Mouse (Mus musculus) lung, embryonic 16.5 days (tissue): ENCODE data around the gene Grm1. TPM values are rescaled to one million over a fixed set of nuclear protein-coding genes. Genes with fewer than 3 reads are reported as not detected.

Experiments
- ATAC-seq: fragments of 200-750 bp; cut with Nextera tagmentation; 2 replicates; pipeline ENCODE4 v1.8.0; 2017; ENCODE audit warnings: low read depth, mild to moderate bottlenecking, moderate library complexity
- H3K27ac ChIP-seq: fragments of 300-500 bp; sonication (generic); 2 replicates; pipeline ENCODE4 v1.5.1; 2014; ENCODE audit warnings: mild to moderate bottlenecking, control low read depth, low read length
- H3K27me3 ChIP-seq: fragments of 300-500 bp; sonication (generic); 2 replicates; pipeline ENCODE4 v1.6.1; 2014; ENCODE audit warnings: low read depth, low read length, mixed read lengths; ENCODE audit not compliant: control insufficient read depth, insufficient read depth
- H3K36me3 ChIP-seq: fragments of 300-500 bp; sonication (generic); 2 replicates; pipeline ENCODE4 v1.6.1; 2014; ENCODE audit warnings: low read length; ENCODE audit not compliant: control insufficient read depth, insufficient read depth
- H3K4me1 ChIP-seq: fragments of 300-500 bp; sonication (generic); replicated peaks from 2 replicates; pipeline ENCODE4 v1.6.1; 2014; ENCODE audit warnings: low read length, mixed read lengths; ENCODE audit not compliant: control insufficient read depth, insufficient read depth
- H3K4me2 ChIP-seq: fragments of 300-500 bp; sonication (generic); 2 replicates; pipeline ENCODE4 v1.6.1; 2014; ENCODE audit warnings: low read depth, low read length, control low read depth
- H3K4me3 ChIP-seq: fragments of 300-500 bp; sonication (generic); 2 replicates; pipeline ENCODE4 v1.5.1; 2014; ENCODE audit warnings: mild to moderate bottlenecking, low read length, control low read depth
- H3K9ac ChIP-seq: fragments of 300-500 bp; sonication (generic); 2 replicates; pipeline ENCODE4 v1.6.1; 2014; ENCODE audit warnings: low read length, control low read depth
- H3K9me3 ChIP-seq: fragments of 300-500 bp; sonication (generic); 2 replicates; pipeline ENCODE4 v1.6.1; 2016; ENCODE audit warnings: low read length; ENCODE audit not compliant: control insufficient read depth
- WGBS: fragments of 180-500 bp; shearing (Covaris S2); extraction: QIAGEN DNeasy Blood & Tissue Kit; methylation state at CpG from one replicate; pipeline ENCODE4 v1.1.7; 2014; 5-methylcytosine and 5-hydroxymethylcytosine counted together
- polyA plus RNA-seq: library from polyadenylated mRNA; unstranded; fragments of >200 nt; fragmentation: Nextera tagmentation; extraction: Ambion mirVana; gene quantifications from 2 replicates; pipeline ENCODE4 v1.2.1, GENCODE M21; 2015

Gene Grm1
- polyA plus RNA-seq, 1 experiment from 2014 or later, result 0.04 TPM

DNA sequence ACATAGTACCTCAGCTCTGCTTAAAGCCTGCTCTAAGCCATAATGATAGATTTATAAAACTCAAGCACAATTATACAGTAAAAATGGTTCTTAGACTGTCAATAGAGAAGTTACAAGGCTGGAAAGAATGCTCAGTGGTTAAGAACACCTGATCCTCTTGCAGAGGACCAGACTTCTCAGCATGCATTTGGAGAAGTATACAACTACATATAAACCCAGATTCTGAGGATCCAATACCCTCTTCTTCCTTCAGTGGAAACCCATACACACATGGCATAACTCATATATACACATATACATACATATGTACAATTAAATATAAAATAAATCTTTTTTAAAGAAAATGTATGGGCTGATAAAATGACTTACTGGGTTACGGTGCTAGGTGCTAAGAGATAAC is 401.1 kb downstream of the Grm1 start, which contains the start of gene Gm10944:
Gm10944 (plus strand) TSS at position 301 of the 400 bp plus-strand sequence.
- Histone ChIP-seq H3K27ac (no peak within 1 kb of the TSS), H3K9ac (no peak within 1 kb of the TSS), H3K36me3 (no peaks in the 10 kb centered on the region), H3K9me3 (no peaks in the 10 kb centered on the region), H3K4me1 (no peaks in the 10 kb centered on the region), H3K27me3 (no peaks in the 10 kb centered on the region), H3K4me3 (no peak within 1 kb of the TSS), H3K4me2 (no peak within 1 kb of the TSS)
- WGBS, result 83% methylated on average over 1 of the region's 1 CpGs
- ATAC-seq, result no peak

DNA sequence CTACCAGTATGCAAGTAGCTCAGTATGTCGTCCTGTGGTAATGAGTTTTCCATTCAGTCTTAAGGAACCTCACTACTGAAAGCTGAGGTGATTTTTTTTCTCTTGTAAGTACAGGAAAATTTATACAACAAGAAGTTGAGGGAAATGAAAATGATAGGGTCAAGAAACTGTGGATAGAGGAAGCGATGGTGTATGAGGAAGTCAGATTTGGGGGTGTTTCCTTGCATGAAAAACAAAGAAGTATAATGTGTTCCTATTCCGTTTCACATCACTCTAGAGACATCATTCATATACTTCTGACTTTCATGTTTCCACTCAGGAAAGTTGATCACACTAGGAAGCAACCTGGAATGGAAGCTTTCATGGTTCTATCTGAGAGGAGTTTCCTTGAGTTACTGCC is 422.2 kb downstream of the Grm1 start:
- no peak overlapping the region for H3K4me2 ChIP-seq
- H3K4me3 ChIP-seq, result no peak overlapping the region
- ATAC-seq, result no peak
- H3K9ac ChIP-seq, result no peak overlapping the region
- no peaks in the 10 kb centered on the region for H3K36me3 ChIP-seq
- H3K27me3 ChIP-seq, result no peaks in the 10 kb centered on the region
- WGBS, result 70% methylated on average over 3 of the region's 3 CpGs
- H3K9me3 ChIP-seq, result no peaks in the 10 kb centered on the region
- H3K4me1 ChIP-seq, result no peaks in the 10 kb centered on the region
- no peak overlapping the region for H3K27ac ChIP-seq

DNA sequence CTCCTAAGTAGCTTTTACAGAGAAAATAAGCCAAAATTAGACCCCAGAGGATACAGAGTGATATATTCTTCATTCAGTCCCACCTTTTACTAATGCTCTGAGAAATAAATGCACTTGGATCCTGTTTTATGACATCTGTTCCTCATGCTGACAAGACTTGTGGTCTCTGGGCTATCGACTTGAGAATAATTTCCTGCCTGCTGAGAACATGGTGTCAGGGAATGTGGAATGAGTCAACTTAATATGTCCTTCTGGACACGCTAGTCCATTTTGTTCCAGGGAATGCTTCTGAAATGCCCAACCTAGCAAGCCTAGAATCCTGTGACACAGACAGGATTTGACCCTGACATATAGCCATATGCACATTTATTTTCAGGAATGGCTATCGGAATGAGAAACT is 423.0 kb downstream of the Grm1 start:
- ATAC-seq, result no peak
- WGBS, result 83% methylated on average over 3 of the region's 3 CpGs
- Histone ChIP-seq H3K9me3 (no peaks in the 10 kb centered on the region), H3K4me1 (no peaks in the 10 kb centered on the region), H3K9ac (no peak overlapping the region), H3K27me3 (no peaks in the 10 kb centered on the region), H3K36me3 (no peaks in the 10 kb centered on the region), H3K4me3 (no peak overlapping the region), H3K27ac (no peak overlapping the region), H3K4me2 (no peak overlapping the region)

DNA sequence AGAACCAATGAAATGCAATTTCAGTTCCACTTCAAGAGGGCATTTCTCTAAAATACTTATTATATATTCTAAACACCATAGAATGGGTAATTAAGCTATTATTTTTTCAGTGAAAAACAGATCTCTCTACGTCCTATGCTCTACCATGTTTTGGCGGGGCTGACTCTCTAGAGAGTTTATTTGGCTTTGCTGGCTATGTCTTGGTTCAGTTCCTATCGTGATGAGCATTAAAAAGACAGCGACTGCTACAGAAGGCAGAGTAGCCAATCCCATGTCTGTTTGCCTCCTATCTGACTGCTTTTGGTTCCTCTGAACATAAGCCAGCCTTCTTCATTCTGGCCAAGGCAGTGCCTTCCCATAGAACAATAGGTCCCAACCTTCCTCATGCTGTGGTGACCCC is 425.5 kb downstream of the Grm1 start:
- Histone ChIP-seq H3K27me3 (no peaks in the 10 kb centered on the region), H3K4me2 (no peak overlapping the region), H3K4me1 (no peaks in the 10 kb centered on the region), H3K9me3 (no peaks in the 10 kb centered on the region), H3K36me3 (no peaks in the 10 kb centered on the region), H3K4me3 (no peak overlapping the region), H3K9ac (no peak overlapping the region), H3K27ac (no peak overlapping the region)
- ATAC-seq, result no peak
- WGBS, result 80% methylated on average over 4 of the region's 4 CpGs

DNA sequence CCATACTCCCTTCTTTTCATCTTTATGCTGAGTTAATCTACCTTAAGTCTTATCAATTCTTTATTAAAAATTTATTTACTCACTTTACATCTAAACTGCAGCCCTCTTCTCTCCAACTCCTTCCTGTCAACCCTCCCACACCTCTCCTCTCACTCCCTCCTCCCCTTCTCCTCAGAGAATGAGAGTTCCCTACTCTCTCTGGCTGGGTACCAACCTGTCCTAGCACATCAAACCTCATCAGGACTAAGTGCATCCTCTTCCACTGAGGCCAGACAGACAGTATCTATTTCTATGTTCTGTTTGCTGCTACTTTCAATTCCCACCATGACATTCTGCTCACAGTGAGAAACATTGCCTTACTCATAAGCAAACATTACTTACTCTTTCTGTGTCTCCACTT is 426.2 kb downstream of the Grm1 start:
- Histone ChIP-seq H3K4me2 (no peak overlapping the region), H3K27ac (no peak overlapping the region), H3K4me3 (no peak overlapping the region), H3K27me3 (no peaks in the 10 kb centered on the region), H3K9ac (no peak overlapping the region), H3K4me1 (no peaks in the 10 kb centered on the region), H3K9me3 (no peaks in the 10 kb centered on the region), H3K36me3 (no peaks in the 10 kb centered on the region)
- ATAC-seq, result no peak

Other genes with a start within 250 kb of the Grm1 start
- 15.1 and 15.3 TPM in 2 replicates for gene Shprh, start 67.1 kb upstream of the Grm1 start, polyA plus RNA-seq
- 33.1 and 34.8 TPM in 2 replicates for gene Fbxo30, start 199.0 kb upstream of the Grm1 start, polyA plus RNA-seq